Mouse (Mus musculus) activated CD4-positive, CD25-positive, alpha-beta regulatory T cell, adult 4 months (primary cell): ENCODE measurements around the gene B230104I21Rik. TPM values are rescaled to one million over a fixed set of nuclear protein-coding genes. Genes with fewer than 3 reads are reported as not detected.

Experiments used
- ATAC-seq: one replicate; pipeline ENCODE4 v1.8.0; 2017
- polyA plus RNA-seq, 2 experiments: library from polyadenylated mRNA; unstranded; fragments of 100-300 nt; shearing (Covaris generic); gene quantifications; one replicate each; pipeline ENCODE4 v1.2.1; 2017

B230104I21Rik gene
- polyA plus RNA-seq, 2 experiments from 2014 or later: not detected

- ATAC-seq: no peak
These were observed 57.5 kb downstream of the B230104I21Rik start for GRCm38 (mm10) chr4:154393196-154394122.

DNA sequence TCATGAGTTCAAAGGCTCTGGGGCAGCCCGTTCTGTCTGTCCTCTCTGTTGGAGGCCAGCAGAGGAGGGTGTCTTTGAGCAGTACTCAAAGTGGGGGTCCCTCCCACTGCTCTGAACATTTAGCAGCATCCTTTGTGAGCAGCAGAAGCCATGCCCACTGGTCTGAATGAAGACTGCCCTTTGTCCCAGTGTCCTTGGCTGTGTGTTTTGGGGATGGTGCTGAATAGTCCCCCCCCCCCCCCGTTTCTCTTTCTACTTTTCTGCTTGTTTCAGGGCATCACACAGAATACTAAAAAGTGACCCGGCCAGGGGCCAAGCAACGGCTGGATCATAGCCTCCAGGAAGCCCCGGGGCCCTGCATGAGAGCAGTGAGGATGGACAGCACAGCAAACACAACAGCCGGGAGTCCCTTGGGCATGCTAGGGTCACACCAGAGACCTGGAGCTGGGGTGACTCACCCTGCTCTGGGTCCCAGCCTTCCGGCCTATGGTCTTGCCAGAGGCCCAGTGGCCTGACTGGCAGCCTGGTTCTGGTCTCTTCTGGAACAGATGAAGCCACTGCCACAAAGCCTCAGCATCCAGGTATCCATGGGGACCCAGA lies 58.3 kb downstream of the B230104I21Rik start:
- ATAC-seq: no peak

GRCm38 (mm10) chr4:154396652-154397301 lies 60.9 kb downstream of the B230104I21Rik start:
- no peak for ATAC-seq

Other genes starting within 250 kb of the B230104I21Rik start
- not detected for gene Trp73, start 195.9 kb upstream of the B230104I21Rik start, polyA plus RNA-seq
- gene Wrap73, start 193.8 kb upstream of the B230104I21Rik start, polyA plus RNA-seq: 10 to 100 TPM; 24.9 to 31.7 TPM
- 10 to 100 TPM; 24.7 to 26.7 TPM for gene Tprgl, start 175.5 kb upstream of the B230104I21Rik start, polyA plus RNA-seq
- gene Megf6, start 165.4 kb upstream of the B230104I21Rik start, polyA plus RNA-seq: not detected
- 1 to 10 TPM; 4.8 to 5.0 TPM for gene Arhgef16, start 34.5 kb upstream of the B230104I21Rik start, polyA plus RNA-seq